Mouse (Mus musculus): ENCODE data around the gene Catsperg2. TPM values are rescaled to one million over a fixed set of nuclear protein-coding genes. Genes with fewer than 3 reads are reported as not detected.
"Not testable (repeated sequence)": the region's sequence is repeated elsewhere in the genome, so short reads cannot be mapped to it uniquely, and the experiment has no call there.

The Catsperg2 gene
- total RNA-seq (2021), result under 1 TPM in 1 of 2 experiments, not detected in 1; 0.30 TPM

DNA sequence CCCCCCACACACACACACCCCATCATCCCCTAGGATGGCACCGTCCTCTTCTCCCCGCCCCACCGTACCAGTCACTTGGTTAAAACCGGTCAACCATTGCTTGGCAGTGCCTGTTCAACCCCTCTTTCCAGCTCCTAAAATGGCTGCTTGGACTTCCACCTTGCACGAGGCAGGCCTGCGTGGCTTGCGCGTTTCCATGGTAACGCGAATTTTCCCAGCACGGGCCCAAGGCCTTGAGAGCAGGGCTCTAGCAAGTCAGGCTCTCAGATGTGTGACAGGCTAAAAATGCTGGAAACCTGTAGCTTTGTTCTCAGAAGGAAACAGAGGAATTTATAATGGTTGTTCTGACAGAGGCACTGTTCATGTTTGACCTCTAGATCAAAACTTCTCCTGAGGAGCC is at the start of gene Catsperg2:
TSS of gene Catsperg2 (minus strand) at position 173 of the 400 bp plus-strand sequence.
- not testable (repeated sequence) for DNase-seq (ENCODE audit: low spot score in 2 of 2)

DNA sequence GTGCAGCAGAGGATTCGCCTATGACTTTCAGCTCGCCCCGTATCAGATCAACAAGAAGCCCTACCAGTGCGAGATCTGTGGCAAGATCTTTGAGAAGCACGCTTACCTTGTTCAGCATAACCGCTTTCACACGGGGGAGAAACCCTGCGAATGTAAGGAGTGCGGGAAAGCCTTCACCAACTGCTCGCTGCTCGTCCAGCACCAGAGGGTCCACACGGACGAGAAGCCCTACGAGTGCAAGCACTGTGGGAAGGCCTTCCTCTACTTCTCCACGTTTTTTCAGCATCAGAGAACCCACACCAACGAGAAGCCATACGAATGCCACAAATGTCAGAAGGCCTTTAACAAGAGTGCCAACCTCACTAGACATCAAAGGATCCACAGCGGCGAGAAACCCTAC is 49.7 kb upstream of the Catsperg2 start:
- no peak for DNase-seq (ENCODE audit: low spot score in 2 of 2)
- intact Hi-C loops (cut with DNase I), result no loop called here

More for the DNA sequence above, at the start of gene Catsperg2:
- intact Hi-C loops (cut with DNase I), result not testable (repeated sequence)

DNA sequence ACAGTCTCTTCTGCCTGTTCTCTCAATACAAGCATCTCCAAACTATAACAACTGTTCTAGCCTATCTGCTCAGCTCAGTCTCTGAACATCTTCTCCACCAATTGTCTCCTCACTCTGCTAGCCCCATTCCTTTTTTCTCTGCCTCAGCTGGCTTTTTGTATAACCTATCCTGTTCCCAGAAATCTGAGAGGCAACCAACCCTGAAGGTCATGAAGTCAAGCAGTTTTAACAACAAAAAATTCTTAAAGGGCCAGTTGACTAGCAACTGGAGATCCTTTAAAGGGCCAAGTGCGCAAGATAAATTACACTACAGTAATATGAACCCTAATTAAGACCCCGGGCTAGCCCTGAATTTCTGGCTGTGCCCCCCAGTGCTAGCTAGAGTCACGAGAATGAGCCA is 47.5 kb upstream of the Catsperg2 start:
- no peak for DNase-seq (ENCODE audit: low spot score in 2 of 2)
- intact Hi-C loops (cut with DNase I), result no loop called here

DNA sequence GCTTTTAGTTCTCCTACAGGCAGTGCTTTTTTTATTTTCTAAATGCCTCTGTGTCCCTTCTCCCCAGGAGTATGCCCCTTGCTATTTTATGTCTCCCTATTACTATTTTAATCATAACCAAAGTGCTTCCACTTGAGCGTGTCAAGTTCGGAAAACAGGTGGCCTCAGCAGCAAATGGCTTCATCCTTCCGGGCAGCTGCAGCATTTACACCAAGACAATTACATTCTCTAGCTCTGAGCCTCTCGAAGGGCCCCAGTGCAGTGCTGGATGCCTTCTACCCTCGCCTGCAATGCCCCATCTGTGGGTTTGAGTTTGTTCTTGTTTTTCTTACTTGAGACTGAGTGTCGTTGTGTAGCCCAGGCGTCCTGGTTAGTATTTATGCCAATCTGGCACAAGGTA is 46.7 kb upstream of the Catsperg2 start:
- intact Hi-C loops (cut with DNase I), result no loop called here
- no peak for DNase-seq (ENCODE audit: low spot score in 2 of 2)

DNA sequence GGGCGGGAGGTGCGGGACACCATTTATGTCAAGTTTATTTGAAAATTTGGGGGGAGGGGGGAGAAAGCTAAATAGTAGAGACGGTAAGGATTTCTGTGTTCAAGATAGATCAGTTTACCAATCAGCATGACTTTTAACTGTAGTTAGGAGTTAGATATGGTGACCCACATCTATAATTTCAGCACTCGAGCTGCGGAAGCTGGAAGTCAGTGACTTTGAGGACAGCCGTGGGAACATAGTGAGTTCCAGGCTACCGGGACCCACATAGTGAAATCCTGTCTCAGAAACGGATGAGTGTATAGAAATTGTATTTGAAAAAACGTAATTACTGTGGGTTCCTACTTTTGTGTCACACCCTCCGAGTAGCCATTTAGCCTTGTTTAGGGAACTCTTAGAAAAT is 42.1 kb upstream of the Catsperg2 start:
- intact Hi-C loops (cut with DNase I), result loop anchor here (1.0 to 10.0 kb wide), 4 partner anchors 14 to 384 kb away; partner anchors contain the start of genes Zfp27, Zfp30, Zfp383 and Zfp790
- DNase-seq (ENCODE audit: low spot score in 2 of 2), result no peak

DNA sequence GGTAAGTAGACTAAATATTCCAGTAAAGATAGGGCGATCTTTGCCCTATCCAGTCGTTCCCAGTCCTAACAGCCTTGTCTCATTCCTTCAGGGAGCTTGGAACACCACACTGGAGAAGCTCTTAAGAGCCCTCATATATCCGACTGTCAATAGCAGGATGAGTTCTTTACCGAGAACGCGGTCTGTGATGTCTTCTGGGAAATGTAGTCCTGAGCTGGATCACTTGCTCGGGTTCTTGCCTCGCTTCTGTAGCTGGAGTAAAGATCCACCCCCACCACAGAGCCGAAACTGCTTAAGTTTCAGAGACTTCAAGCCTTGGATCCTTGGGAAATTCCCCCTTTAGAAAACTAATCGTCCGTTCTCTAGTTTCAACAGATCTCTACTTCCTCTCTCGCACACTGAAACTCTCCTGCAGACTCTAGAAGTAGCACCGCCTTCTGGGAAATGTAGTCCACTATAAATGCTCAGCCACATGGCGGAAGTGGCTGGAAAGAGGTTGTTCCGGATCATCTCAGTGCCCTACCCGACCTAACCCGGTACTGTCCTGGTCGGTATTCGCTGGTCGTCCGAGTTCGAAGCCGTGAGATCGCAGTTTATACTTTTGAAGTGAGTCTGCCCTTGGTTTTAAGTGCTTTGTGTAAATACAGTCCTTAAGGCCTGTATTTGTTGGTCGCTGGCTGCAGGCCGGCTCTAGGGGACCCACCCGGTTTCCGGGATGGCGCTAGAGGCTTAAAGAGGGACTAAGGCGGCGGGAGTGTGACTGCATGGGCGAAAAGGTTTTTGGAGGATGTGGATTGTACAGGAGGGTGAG is 41.5 kb upstream of the Catsperg2 start, which contains the start of gene Zfp84:
TSS of gene Zfp84 (plus strand) at position 463 of the 811 bp plus-strand sequence.
- peak; percentile 94 to 97 for DNase-seq (ENCODE audit: low spot score in 2 of 2)
- intact Hi-C loops (cut with DNase I), result loop anchor here (1.0 to 10.0 kb wide), 4 partner anchors 15 to 383 kb away; partner anchors contain the start of genes Zfp27, Zfp30, Zfp383 and Zfp790

DNA sequence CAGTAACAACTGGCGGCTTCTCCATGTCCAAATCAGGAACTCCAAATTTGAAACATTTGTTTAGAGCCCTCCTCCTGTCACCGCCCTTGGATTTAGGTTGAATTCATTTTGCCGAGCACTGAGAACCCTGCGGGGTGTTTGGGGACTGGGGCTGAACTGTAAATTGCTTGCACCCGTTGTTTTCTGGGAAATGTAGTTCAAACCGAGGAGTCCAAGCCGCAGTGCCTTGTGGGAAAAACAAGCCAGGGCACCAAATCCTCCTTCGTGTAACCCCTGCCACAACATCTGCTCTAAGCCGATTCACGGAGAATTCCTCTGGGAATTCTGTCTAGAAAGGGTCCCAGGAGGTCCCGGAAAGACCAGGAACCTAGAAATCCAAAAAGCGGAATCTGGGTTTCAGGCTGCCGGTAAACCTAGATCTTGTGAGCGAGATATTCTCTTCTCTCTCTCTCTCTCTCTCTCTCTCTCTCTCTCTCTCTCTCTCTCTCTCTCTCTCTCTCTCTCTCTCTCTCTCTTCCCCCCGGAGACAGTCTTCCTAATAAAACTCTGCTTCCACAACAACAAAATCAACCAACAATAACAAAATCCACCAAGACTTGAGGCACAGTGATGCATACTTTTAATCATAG is 40.3 kb upstream of the Catsperg2 start:
- peak; percentile 87 to 94 for DNase-seq (ENCODE audit: low spot score in 2 of 2)
- intact Hi-C loops (cut with DNase I), result loop anchor here (5.0 to 10.0 kb wide), 2 partner anchors 140 to 382 kb away; partner anchors contain the start of genes Zfp27 and Zfp383

DNA sequence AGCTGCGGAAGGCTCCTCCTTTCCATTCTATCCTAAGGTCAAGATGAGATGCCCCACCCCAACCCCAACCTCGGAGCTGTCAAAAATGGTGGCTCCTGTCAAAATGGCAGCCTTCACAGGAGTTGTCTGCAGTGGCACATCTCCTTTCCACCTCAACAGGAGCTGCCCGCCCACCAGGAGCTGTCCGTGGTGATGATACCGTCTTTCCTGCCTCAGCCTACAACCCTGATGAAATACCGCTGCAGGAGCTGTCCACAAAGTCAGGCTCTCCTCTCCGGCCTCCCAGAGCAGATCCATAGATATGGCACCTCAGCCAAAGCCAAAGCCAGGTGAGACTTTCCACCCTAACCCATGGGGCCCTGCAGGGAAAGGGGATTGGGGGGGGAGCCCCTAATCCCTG is 37.9 kb upstream of the Catsperg2 start:
- no peak for DNase-seq (ENCODE audit: low spot score in 2 of 2)
- intact Hi-C loops (cut with DNase I), result loop anchor here (5.0 to 10.0 kb wide), 2 partner anchors 143 to 380 kb away; partner anchors contain the start of genes Zfp27 and Zfp383

DNA sequence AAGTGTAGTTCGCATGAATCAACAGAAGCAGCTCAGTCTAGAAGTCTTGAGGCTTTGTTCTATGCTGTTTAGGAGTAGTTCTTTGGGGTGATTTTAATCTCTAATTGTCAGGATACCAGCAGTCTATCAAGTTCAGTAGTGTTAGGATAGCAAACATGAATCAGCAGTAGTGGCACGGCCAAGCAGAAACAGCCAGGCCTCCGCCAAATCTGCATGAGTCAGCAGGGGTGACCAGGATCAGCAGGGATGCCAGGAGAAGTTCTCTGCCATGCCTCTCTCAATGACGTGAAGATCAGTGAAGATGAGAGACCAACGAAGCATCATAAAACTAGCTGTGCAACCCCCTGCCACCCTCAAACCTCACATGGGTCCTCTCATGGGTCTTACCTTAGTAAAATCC is 33.6 kb upstream of the Catsperg2 start:
- no peak for DNase-seq (ENCODE audit: low spot score in 2 of 2)
- intact Hi-C loops (cut with DNase I), result loop anchor here (10.0 kb wide), 1 partner anchor 376 kb away; no protein-coding TSS in a partner anchor

DNA sequence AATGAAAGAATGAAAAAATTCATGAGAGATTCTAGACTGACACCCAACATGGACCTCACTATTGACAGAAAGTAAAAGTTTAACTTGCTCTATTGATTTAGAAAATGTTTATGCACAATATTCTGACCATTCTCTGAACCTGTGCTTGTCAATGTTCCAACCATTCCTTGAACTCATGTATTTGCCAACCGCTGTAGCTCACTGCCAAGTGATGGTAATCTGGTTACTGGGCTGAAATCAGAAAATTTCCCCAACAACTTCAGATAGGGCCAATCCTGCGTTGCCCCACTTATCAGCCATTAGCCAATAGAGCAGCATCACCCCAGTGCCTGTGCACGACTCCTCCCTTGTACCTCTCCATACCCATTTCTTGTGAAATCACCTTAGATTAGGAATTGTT is 15.4 kb upstream of the Catsperg2 start:
- DNase-seq (ENCODE audit: low spot score in 2 of 2), result no peak
- intact Hi-C loops (cut with DNase I), result no loop called here

DNA sequence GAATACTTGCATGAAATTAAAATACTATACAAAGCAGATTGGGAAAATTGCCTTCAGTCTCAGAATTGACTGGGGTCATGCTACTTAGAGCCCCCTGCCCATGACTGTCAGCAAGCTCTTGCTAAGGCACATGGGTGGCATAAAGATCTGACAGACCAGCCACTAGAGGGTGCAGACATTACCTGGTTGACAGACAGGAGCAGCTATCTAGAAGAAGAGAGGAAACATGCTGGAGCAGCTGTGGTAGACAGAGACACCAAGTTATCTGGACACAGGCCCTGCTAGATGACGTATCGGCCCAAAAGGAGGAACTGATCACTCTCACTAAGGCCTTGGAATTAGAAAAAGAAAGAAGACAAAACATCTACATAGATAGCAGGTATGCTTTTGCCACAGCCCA is 1.2 kb upstream of the Catsperg2 start:
- no peak for DNase-seq (ENCODE audit: low spot score in 2 of 2)
- intact Hi-C loops (cut with DNase I), result no loop called here

DNA sequence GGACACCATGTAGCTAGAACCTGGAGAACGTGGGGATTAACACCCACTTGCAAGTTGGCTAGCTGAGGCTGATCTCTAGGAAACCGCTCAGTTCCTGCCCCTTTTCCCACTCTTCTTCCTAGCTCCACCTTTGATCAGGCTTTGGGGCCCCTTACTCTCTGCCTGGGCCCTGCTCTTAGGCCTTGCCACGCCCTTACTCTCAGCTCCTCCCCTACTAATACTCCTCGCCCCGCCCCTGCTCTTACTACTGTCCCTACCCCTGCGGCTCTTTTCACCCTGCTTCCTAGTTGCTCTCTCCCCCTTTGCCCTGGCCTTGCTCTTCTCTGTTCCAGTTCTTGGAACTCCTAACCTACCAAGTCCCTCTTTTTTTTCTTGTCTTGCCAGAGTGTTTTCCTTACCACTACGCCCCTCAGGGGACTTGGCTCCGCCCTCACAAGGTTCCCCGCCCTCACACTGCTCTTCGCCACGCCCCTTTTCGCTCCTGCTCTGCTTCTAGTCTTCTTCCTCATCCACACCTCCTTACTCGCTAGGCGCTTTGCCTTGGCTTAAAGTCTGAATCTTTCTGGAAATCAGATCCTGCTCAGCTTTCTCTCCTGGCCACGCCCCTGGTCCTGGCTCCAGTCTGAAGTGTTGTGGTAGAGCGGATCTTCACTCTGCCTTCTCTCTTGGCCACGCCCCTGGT is 1.2 kb downstream of the Catsperg2 start:
- intact Hi-C loops (cut with DNase I); DNase-seq (ENCODE audit: low spot score in 2 of 2): not testable (repeated sequence)

DNA sequence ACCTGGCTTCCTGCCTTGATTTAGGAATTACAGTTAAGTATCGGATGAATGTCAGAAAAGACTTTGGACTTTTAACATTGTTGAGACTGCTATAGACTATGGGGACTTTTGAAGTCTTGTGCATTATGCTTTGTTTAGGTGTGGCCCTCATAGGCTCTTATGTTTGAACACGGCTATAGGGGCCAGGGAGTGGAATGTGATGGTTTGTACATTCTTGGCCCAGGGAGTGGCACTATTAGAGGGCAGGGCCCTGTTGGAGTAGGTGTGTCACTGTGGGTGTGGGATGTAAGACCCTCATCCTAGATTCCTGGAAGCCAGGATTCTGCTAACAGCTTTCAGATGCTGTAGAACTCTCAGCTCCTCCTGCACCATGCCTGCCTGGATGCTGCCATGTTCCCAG is 17.9 kb downstream of the Catsperg2 start:
- DNase-seq (ENCODE audit: low spot score in 2 of 2); intact Hi-C loops (cut with DNase I): not testable (repeated sequence)

DNA sequence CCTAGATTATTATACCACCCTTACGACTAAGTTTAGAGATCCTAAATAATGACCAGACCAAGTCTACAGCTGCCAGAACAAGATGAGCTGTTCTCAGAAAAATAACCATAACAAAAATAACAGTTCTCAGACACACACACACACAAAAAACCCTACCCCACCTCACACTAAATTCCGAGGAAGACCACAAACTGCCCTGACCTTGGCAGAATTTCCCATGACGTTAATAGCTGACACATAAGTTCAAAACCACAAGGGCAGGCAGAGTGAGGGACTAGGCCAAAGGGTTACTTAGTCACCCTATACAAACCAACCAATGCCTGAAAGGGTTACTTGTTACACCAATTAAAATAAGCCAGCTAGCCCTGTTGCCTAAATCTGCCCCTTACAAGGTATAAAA is 31.6 kb downstream of the Catsperg2 start:
- intact Hi-C loops (cut with DNase I); DNase-seq (ENCODE audit: low spot score in 2 of 2): not testable (repeated sequence)

DNA sequence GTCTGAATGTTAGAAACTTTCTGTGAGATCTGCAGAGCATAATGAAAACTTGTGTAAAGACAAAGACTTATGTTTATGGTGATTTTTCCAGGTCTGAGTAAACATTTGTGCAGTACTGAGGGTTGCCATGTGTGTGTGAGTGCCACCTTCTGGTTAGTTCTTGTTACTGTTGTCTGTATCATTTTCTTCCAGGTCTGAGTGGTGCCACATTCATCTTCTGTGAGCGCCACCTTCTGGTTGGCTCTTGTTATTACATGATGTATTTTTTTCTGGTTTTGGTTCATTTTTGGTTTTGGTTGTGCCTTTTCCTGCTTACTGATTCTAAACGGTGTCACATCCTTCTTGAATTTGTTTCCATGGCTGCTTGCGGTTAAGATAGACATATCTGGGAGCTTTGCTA is 45.0 kb downstream of the Catsperg2 start:
- intact Hi-C loops (cut with DNase I), result no loop called here

More for the DNA sequence above, 45.0 kb downstream of the Catsperg2 start:
- DNase-seq (ENCODE audit: low spot score in 2 of 2), result peak in 1 of 2 experiments; percentile 2

Small RNA genes lying within 50 kb of the gene (microRNA-seq; reads per million reads assigned to microRNA genes)
- 3.0 to 4.2 reads per million in 2 experiments for gene Mir1964

Other genes with a start within 250 kb of the Catsperg2 start
- gene Sipa1l3, start 208.4 kb downstream of the Catsperg2 start, total RNA-seq (2021), result 10 to 100 TPM; 55.0 to 60.7 TPM
- 10 to 100 TPM; 15.7 to 17.6 TPM for gene Zfp84, start 41.5 kb upstream of the Catsperg2 start, total RNA-seq (2021)
- 10 to 100 TPM; 10.6 to 11.9 TPM for gene Zfp30, start 57.0 kb upstream of the Catsperg2 start, total RNA-seq (2021)
- 10 to 100 TPM; 22.2 to 22.4 TPM for gene Zfp790, start 89.1 kb upstream of the Catsperg2 start, total RNA-seq (2021)
- 10 to 100 TPM; 18.6 to 25.6 TPM for gene Zfp940, start 126.6 kb upstream of the Catsperg2 start, total RNA-seq (2021)
- gene Zfp420, start 132.9 kb upstream of the Catsperg2 start, total RNA-seq (2021), result 10 to 100 TPM; 14.2 to 14.4 TPM
- 10 to 100 TPM; 18.5 to 21.6 TPM for gene Zfp27, start 179.5 kb upstream of the Catsperg2 start, total RNA-seq (2021)
- gene Zfp383, start 181.2 kb upstream of the Catsperg2 start, total RNA-seq (2021), result 1 to 10 TPM; 8.0 to 8.8 TPM
- 10 to 100 TPM; 16.7 to 17.9 TPM for gene Zfp74, start 227.1 kb upstream of the Catsperg2 start, total RNA-seq (2021)